Mouse (Mus musculus) MEL (cell line): ENCODE results near the gene Gm8439. TPM values are rescaled to one million over a fixed set of nuclear protein-coding genes. Genes with fewer than 3 reads are reported as not detected.

Experiments used
- DNase-seq: peaks from one replicate; pipeline ENCODE4 v3.0.0; 2011; ENCODE audit warnings: low read depth, low spot score
- H3K27ac ChIP-seq: 2 replicates; pipeline ENCODE4 v1.5.1; 2012; ENCODE audit warnings: low read depth, mild to moderate bottlenecking, control low read depth, low read length, moderate library complexity; ENCODE audit not compliant: control insufficient read depth
- H3K27me3 ChIP-seq, 2 experiments: fragments of 150-350 bp in 1 of 2; sonication (generic) in 1 of 2; 2 replicates each; pipeline ENCODE4 v1.6.1; 2012; ENCODE audit warnings: low read length in 2 of 2, mild to moderate bottlenecking in 2 of 2, improper control_type of control experiment in 1 of 2, moderate library complexity in 1 of 2; ENCODE audit not compliant: insufficient read depth in 2 of 2, control insufficient read depth in 1 of 2
- H3K36me3 ChIP-seq, 2 experiments: 2 replicates each; pipeline ENCODE4 v1.6.1; 2012 to 2014; ENCODE audit warnings: low read length in 2 of 2, improper control_type of control experiment in 1 of 2, inconsistent platforms in 1 of 2, mild to moderate bottlenecking in 1 of 2; ENCODE audit not compliant: insufficient read depth in 2 of 2, control insufficient read depth in 1 of 2
- H3K4me1 ChIP-seq, 2 experiments: fragments of 150-350 bp in 1 of 2; sonication (generic) in 1 of 2; 2 replicates each; pipeline ENCODE4 v1.6.1; 2012; ENCODE audit warnings: low read length in 2 of 2, improper control_type of control experiment in 1 of 2, mild to moderate bottlenecking in 1 of 2; ENCODE audit not compliant: insufficient read depth in 2 of 2, control insufficient read depth in 1 of 2
- H3K4me3 ChIP-seq, 2 experiments: fragments of 150-350 bp in 1 of 2; sonication (generic) in 1 of 2; 2 replicates each; pipeline ENCODE4 v1.5.1; 2012; ENCODE audit warnings: low read depth in 2 of 2, low read length in 2 of 2, mild to moderate bottlenecking in 2 of 2, moderate library complexity in 2 of 2, control low read depth in 1 of 2, improper control_type of control experiment in 1 of 2; ENCODE audit not compliant: control insufficient read depth in 1 of 2, insufficient read depth in 1 of 2
- H3K79me2 ChIP-seq: 2 replicates; pipeline ENCODE4 v1.6.1; 2012; ENCODE audit warnings: mild to moderate bottlenecking, low read length, moderate library complexity; ENCODE audit not compliant: control insufficient read depth, poor library complexity, insufficient read depth
- H3K9ac ChIP-seq: 2 replicates; pipeline ENCODE4 v1.6.1; 2012; ENCODE audit warnings: low read depth, mild to moderate bottlenecking, control low read depth, low read length, moderate library complexity; ENCODE audit not compliant: control insufficient read depth, poor library complexity, severe bottlenecking
- H3K9me3 ChIP-seq: fragments of 150-350 bp; sonication (generic); replicated peaks from 2 replicates; pipeline ENCODE4 v1.6.1; 2012; ENCODE audit warnings: mild to moderate bottlenecking, low read length, improper control_type of control experiment, moderate library complexity; ENCODE audit not compliant: insufficient read depth
- BHLHE40 ChIP-seq: IDR thresholded peaks from 2 replicates; pipeline ENCODE4 v1.6.1; 2012; ENCODE audit warnings: low read depth, mild to moderate bottlenecking, inconsistent platforms, low read length, improper control_type of control experiment, borderline replicate concordance
- CHD1 ChIP-seq: IDR thresholded peaks from 2 replicates; pipeline ENCODE4 v1.6.1; 2012; ENCODE audit warnings: low read depth, mild to moderate bottlenecking, inconsistent platforms, low read length, improper control_type of control experiment
- CHD2 ChIP-seq: IDR thresholded peaks from 2 replicates; pipeline ENCODE4 v1.6.1; 2011; ENCODE audit warnings: low read length, improper control_type of control experiment
- E2F4 ChIP-seq: IDR thresholded peaks from 2 replicates; pipeline ENCODE4 v1.6.1; 2011; ENCODE audit warnings: low read depth, low read length, improper control_type of control experiment, borderline replicate concordance
- ELF1 ChIP-seq: IDR thresholded peaks from 2 replicates; pipeline ENCODE4 v1.6.1; 2014; ENCODE audit warnings: low read depth, mild to moderate bottlenecking, inconsistent platforms, low read length, improper control_type of control experiment, moderate library complexity
- EP300 ChIP-seq, 2 experiments: IDR thresholded peaks; 2 replicates each; pipeline ENCODE4 v1.6.1; 2011; ENCODE audit warnings: improper control_type of control experiment in 2 of 2, low read length in 2 of 2, low read depth in 1 of 2, mild to moderate bottlenecking in 1 of 2
- HCFC1 ChIP-seq: IDR thresholded peaks from 2 replicates; pipeline ENCODE4 v1.6.1; 2012; ENCODE audit warnings: low read depth, mild to moderate bottlenecking, inconsistent platforms, low read length, improper control_type of control experiment, moderate library complexity
- JUND ChIP-seq: IDR thresholded peaks from 2 replicates; pipeline ENCODE4 v1.6.1; 2011; ENCODE audit warnings: low read depth, mild to moderate bottlenecking, improper control_type of control experiment, low read length
- MYC ChIP-seq: IDR thresholded peaks from 2 replicates; pipeline ENCODE4 v1.6.1; 2011; ENCODE audit warnings: low read depth, mild to moderate bottlenecking, low read length, improper control_type of control experiment, moderate library complexity
- POLR2A ChIP-seq, 2 experiments: IDR thresholded peaks; 2 replicates each; pipeline ENCODE4 v1.6.1; 2011 to 2012; ENCODE audit warnings: low read length in 2 of 2, mild to moderate bottlenecking in 2 of 2, control low read depth in 1 of 2, improper control_type of control experiment in 1 of 2, low read depth in 1 of 2, moderate library complexity in 1 of 2; ENCODE audit not compliant: control insufficient read depth in 1 of 2, insufficient read depth in 1 of 2, poor library complexity in 1 of 2
- SIN3A ChIP-seq: IDR thresholded peaks from 2 replicates; pipeline ENCODE4 v1.6.1; 2012; ENCODE audit warnings: low read length, improper control_type of control experiment, inconsistent platforms
- TAL1 ChIP-seq: IDR thresholded peaks from 2 replicates; pipeline ENCODE4 v1.6.1; 2012; ENCODE audit warnings: mild to moderate bottlenecking, inconsistent platforms, low read length, moderate library complexity, mixed read lengths
- TBP ChIP-seq: IDR thresholded peaks from 2 replicates; pipeline ENCODE4 v1.8.0; 2011; ENCODE audit warnings: low read depth, low read length, improper control_type of control experiment
- UBTF ChIP-seq: IDR thresholded peaks from 2 replicates; pipeline ENCODE4 v1.6.1; 2012; ENCODE audit warnings: low read depth, mild to moderate bottlenecking, inconsistent platforms, low read length, improper control_type of control experiment, moderate library complexity, borderline replicate concordance; ENCODE audit not compliant: insufficient read depth
- USF1 ChIP-seq: IDR thresholded peaks from 2 replicates; pipeline ENCODE4 v1.6.1; 2014; ENCODE audit warnings: low read depth, mild to moderate bottlenecking, inconsistent platforms, low read length, improper control_type of control experiment, moderate library complexity
- ZC3H11A ChIP-seq: IDR thresholded peaks from 2 replicates; pipeline ENCODE4 v1.6.1; 2012; ENCODE audit warnings: low read depth, mild to moderate bottlenecking, inconsistent platforms, low read length, improper control_type of control experiment
- ZKSCAN1 ChIP-seq: IDR thresholded peaks from 2 replicates; pipeline ENCODE4 v1.6.1; 2012; ENCODE audit warnings: low read depth, mild to moderate bottlenecking, inconsistent platforms, low read length, improper control_type of control experiment, moderate library complexity
- ZMIZ1 ChIP-seq: IDR thresholded peaks from 2 replicates; pipeline ENCODE4 v1.6.1; 2012; ENCODE audit warnings: low read depth, mild to moderate bottlenecking, inconsistent platforms, low read length, improper control_type of control experiment, moderate library complexity
- ZNF384 ChIP-seq: IDR thresholded peaks from 2 replicates; pipeline ENCODE4 v1.6.1; 2012; ENCODE audit warnings: low read depth, mild to moderate bottlenecking, inconsistent platforms, low read length, improper control_type of control experiment
- polyA plus RNA-seq, 2 experiments: library from polyadenylated mRNA; stranded (reverse) in 1 of 2; unstranded in 1 of 2; fragments of >175 nt in 1 of 2; fragments of >200 nt in 1 of 2; gene quantifications; 2 replicates each; pipeline versions ENCODE4 v1.2.1 to v1.2.4; 2012; ENCODE audit warnings: low replicate concordance in 2 of 2, low read depth in 1 of 2; ENCODE audit not compliant: insufficient read length in 2 of 2, insufficient read depth in 1 of 2, missing spikeins in 1 of 2
- total RNA-seq: library from RNA; depleted of rRNA; stranded (reverse); fragments of 300-350 nt; gene quantifications from 2 replicates; pipeline ENCODE4 v1.2.3, GENCODE M21; 2012; rRNA removed

The Gm8439 gene
- total RNA-seq: not detected in 2 replicates
- polyA plus RNA-seq: not detected

- Histone ChIP-seq H3K9me3 (no peaks in the 10 kb centered on the region), H3K79me2 (no peaks in the 10 kb centered on the region), H3K27ac (no peak within 1 kb of the TSS)
- no peak for TF ChIP-seq JUND
- no peak for TF ChIP-seq MYC
- no peak for TF ChIP-seq CHD2
- TF ChIP-seq TBP: no peak
- no peak for TF ChIP-seq UBTF
- no peak for TF ChIP-seq USF1
- no peak for TF ChIP-seq E2F4
- no peak for TF ChIP-seq ZKSCAN1
- TF ChIP-seq ZNF384: no peak
- no peak for TF ChIP-seq TAL1
- TF ChIP-seq BHLHE40: no peak
- TF ChIP-seq CHD1: no peak
- no peak for TF ChIP-seq HCFC1
- TF ChIP-seq POLR2A (IDR thresholded peaks at IDR 0.05; ENCODE audit: control insufficient read depth in 1 of 2, insufficient read depth in 1 of 2, low read depth in 1 of 2, low read length in 2 of 2, poor library complexity in 1 of 2): no peak
- no peak for TF ChIP-seq ELF1
- no peak for TF ChIP-seq EP300 (IDR thresholded peaks at IDR 0.05; ENCODE audit: low read depth in 1 of 2, low read length in 2 of 2)
- TF ChIP-seq, all 39 proteins: peak for 0
- Histone ChIP-seq H3K4me3 (no peak within 1 kb of the TSS), H3K36me3 (no peaks in the 10 kb centered on the region), H3K27me3 (peaks cover 2 to 4% of the 10 kb centered on the region in 2 experiments; a peak in 3 of 4 replicates), H3K4me1 (no peaks in the 10 kb centered on the region), H3K9ac (no peak within 1 kb of the TSS)
- no peak for DNase-seq
These were observed at the start of gene Gm8439 for GRCm38 (mm10) chr4:120588445-120588844. TSS of gene Gm8439 (plus strand) at chr4:120588745.

- H3K36me3 ChIP-seq: peaks cover 0 to 15% of the 10 kb centered on the region in 2 experiments; a peak in 2 of 4 replicates
- no peak for DNase-seq
- H3K4me1 ChIP-seq: no peaks in the 10 kb centered on the region
- no peaks in the 10 kb centered on the region for H3K79me2 ChIP-seq
- no peak overlapping the region for H3K4me3 ChIP-seq
- no peaks in the 10 kb centered on the region for H3K27me3 ChIP-seq
- H3K27ac ChIP-seq: no peak overlapping the region
- H3K9me3 ChIP-seq: no peaks in the 10 kb centered on the region
- TF ChIP-seq ZMIZ1 (no peak), ELF1 (no peak), TAL1 (no peak), ZC3H11A (no peak), SIN3A (no peak)
- H3K9ac ChIP-seq: no peak overlapping the region
These were observed 43.6 kb upstream of the Gm8439 start for GRCm38 (mm10) chr4:120544896-120545295.
